Mouse (Mus musculus): ENCODE results near the gene Lrmda.

Gene Lrmda

DNA sequence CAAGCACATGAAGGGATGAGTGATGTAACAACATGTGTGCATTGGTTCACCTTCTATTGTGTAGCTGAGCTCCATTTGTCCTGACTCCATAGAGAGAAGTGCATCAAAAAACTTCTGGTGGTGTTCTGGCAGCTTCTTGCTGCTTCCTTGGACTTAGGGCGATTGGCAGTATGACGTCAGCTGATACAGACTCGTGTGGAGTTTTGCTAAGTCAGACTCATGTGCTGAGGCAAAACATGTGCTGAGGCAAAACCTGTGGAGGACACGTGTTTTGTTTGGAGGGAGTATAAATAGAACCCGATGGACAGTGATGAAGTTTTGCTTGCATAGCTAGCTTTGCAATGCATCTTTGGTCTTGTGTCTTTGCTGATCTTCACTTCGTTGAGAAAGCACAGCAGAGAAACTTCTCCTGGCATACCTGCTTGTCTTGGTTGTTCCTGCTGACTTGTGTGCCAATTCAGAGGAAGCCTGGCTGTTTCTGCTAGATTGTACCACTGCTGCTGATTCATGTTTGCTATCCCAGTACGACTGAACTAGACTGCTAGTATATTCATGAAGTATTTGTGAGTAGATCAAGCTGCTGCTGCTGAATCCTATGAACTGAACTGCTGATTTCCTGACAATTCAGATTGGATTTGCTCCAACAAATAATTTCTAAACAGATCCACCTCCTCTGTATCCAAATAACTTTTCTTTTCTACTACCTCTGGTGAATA, 208.9 kb downstream of the Lrmda start:
- no peak for DNase-seq (ENCODE audit: low spot score in 2 of 2)

DNA sequence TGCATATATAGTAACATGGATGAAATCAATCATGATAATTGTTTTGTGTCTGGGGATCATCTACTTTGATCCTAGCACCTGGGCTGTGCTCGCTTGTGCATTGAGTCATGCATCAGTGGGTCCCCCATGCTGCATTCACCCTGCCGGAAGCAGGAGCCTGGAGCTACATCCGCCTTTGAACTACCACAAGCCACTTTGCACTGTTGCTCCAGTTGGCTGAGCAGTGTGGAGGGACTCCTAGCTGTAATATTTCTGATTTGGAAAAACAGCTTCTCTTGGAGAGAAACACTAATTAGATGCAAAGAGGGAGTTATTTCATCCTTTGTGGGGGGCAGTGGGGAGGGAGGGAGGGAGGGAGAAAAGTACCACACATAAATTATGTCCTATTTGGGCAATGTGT, 220.8 kb downstream of the Lrmda start:
- no peak for DNase-seq (ENCODE audit: low spot score in 2 of 2)

DNA sequence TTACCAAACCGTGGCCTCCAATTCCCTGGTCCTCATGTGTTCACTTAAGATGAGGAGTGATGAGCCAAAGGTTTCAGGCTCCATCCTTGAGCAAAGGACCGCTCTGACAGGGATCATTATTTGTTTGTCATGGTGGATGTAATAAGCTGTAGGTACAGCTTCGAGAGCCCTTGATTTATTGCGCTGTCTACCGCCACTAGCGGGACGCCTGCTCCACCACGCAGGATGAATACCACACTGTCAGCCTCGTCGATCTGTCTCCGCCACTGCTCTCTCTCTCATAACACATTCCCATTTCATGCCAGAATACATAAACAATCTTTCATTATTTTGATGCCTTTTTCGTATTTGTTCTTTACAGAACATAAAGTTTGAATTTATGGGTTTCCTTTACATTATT, 235.9 kb downstream of the Lrmda start:
- DNase-seq (ENCODE audit: low spot score in 2 of 2) = no peak

DNA sequence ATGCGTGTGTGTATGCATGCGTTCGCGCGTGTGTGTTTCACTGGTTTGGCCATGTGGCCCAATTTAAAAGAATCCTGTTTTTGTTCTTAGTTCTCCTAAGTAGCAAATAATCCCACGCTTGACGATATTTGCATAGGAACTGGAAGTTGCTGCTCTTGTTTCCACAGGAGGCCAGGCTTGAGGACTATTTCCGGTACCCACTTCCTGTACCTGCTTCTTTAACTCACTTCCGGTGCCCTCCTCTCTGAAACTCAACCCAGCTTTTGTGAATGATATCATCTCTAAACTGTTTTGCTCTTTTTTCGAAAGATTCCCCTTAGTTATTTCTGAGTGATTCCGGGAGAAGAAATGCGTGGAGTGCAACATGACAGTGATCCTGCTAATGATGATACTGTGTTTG, 236.8 kb downstream of the Lrmda start:
- DNase-seq (ENCODE audit: low spot score in 2 of 2) = no peak

DNA sequence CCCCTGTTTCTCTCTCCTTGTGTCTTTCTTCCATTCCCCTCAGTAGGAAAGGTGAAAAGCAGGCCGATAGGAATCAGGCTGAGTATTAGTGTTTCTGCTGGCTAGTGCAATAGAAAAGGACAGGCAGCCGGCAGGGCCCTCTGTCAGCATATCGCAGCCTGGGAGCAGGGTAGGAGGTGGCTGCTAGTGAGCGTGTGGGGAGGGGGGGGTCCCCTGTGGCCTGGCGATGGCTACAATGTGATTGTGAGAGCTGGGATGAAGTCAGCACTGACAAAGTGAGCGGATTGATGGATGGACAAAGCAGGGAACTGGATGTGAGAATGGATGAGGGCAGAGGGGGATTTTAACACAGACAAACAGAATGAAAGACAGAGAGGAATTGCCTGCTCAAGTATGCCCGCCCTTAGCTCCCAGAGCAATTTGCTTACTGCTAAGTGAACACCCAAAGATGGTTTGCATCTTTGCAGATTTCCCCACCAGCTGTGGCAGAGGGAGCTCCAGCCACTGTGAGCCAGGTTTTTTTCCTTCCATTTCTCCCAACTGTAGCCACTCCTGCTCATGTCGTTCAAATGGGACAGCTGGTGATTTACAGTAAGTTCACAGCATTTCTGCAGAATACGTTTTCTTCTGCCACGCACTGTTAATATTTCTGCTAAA, 240.0 kb downstream of the Lrmda start:
- DNase-seq (ENCODE audit: low spot score in 2 of 2) = no peak

DNA sequence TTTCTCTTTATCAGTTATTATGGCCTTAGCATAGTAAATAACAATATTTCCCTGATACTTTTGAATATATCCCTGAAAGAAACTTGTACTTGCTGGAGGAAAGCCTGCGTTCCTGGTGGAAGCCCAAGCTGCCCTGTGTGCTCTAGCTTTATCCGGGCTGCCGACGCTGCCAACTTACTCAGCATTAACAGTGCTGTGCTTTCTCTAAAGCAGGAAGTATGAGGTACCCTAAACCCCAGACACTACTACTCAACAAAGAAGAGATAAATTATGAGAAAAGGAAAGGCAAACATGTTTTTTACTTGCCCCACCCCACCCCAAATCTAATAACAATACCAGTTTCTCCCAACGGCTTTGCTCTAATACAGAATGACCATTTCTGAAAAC, 240.5 kb downstream of the Lrmda start:
- DNase-seq (ENCODE audit: low spot score in 2 of 2) = no peak

DNA sequence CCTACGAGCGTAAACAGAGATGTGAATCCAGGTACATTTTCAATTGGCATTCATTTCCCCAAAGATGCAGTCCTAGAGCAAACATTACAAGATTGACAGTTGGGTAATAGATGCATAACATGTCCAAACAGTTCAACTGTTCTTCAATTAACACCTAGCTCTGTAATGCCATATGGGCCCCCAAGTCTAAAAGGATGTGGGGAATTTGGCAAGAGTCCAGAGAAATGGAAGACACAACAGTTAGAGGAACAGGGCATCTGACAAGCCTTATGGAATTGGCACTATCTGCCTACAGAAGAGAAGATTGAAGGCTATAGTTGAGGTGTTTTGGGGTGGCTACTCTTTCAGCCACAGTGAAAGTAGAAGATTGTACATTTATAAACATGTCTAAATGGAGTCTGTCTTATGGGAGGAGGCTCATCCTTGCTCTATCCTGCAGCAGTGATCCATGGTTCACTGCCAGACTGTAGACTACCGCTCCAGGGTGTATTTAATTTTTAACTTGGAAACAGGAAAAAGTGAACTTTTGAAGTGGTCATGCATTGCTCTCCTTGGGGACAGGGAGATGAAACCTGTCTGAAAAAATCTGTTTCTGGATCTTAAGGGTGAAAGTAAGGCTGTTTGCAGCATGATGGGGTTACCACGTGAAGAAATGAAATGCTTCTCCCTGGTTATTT, 245.9 kb downstream of the Lrmda start:
- no peak for DNase-seq (ENCODE audit: low spot score in 2 of 2)

DNA sequence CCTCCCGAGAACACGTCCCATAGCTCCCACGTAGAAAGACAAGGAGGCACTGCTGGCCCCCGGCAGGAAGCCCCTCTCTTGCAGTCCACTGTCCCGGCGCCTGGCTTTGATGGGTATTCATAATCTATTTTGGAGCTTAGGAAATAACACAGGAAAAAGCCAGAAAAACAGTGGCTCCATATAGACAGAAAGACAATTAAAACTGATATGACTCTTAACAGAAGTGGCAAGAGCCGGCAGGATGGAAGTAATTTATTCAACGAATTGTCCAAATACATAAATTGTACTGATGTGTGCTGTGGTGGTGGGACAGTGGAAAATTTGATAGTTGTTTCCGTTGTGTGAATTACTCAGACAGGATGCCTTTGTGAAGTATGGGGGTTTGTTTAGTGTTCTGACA, 250.3 kb downstream of the Lrmda start:
- DNase-seq (ENCODE audit: low spot score in 2 of 2) = no peak

DNA sequence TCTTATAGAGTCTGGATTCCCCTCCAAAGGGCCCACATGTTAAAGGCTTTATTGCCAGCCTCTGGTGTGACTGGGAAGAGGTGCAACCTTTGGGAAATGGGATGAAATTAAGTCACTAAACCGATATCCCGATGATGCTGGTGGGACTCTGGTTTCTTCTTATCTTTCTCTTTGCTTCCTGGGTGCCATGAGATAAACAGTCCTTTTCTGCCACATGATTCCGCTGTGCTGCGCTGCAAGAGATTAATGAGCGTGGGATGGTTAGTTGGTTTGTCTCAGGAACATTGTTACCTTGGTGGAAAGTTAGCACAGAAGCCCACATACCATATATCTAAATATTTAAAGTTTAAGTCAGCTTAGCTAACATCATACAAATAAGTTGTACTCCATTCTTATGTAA, 258.5 kb downstream of the Lrmda start:
- DNase-seq (ENCODE audit: low spot score in 2 of 2) = no peak

DNA sequence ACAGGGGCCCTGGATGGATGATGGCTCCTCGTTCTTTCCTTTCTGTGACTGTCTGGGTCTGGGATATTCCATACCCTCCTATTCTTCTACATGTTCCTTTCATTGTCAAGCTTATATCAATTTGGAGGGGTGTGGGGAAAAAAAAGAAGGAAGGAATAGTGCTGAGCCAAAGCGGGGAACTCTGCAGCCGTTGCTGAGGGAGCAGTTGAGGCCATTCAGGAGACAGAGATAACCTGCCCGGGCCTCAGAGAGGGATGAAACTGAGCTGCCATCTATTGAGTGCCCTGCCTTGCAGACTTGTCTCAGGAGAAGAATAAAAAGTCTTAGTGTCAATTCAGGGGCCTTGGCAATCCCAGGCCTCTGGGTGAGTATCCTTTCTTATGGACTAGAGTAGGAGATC, 260.1 kb downstream of the Lrmda start:
- no peak for DNase-seq (ENCODE audit: low spot score in 2 of 2)

DNA sequence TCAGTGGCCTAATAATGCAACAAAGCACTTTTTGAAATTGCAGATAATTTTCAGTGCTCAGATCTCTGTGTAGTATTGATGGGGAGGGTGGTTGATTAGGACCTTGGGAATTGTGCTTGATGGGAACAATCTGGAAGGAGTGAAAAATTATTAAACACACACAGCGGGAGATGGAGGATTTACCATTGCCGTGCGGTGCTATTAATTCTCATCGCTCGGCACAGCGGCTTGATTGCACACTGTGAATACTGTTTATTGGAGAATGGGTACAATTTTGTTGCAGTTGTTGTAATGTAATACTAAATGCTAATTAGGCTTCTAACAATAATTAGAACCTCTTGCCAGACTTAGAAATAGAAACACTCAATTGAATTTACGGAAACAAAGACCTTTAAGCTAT, 262.1 kb downstream of the Lrmda start:
- no peak for DNase-seq (ENCODE audit: low spot score in 2 of 2)

DNA sequence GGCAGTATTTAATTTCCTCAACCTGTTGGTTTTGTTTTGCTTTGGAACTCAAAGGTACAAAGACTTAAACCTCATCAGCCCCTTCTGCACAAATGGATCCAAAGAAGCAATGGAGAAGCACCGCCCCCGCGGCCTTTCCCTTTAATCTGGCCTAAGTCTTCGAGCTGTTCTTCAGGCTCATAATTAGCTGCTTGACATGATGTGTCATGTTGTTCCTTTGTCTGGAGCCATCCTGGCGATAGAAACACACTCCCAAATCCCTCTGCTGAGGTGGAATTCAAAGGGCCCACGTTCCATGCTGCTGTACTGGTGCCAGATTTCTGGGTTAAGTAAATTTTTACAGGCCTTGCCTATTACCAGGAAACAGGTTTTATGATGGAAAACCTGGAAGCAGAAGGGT, 263.3 kb downstream of the Lrmda start:
- DNase-seq (ENCODE audit: low spot score in 2 of 2) = no peak

DNA sequence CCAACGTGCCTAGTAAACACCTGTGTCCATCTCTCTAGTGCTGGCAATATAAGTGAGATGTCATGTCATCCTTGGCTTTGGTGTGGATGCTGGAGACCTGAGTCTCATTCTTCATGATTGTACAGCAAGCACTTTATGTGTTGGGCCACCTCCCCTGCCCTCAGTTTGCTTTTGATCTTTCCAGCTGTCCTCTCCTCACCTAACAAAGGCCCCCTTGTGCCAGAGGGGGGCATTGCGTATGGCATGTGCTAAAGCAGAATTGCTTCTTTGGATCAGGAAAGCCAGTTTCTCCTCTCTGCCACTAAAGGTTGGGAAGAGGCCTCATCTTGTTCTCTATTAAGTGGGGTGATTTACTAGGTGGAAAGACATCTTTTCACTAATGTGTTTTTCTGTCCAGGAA, 264.2 kb downstream of the Lrmda start:
- DNase-seq (ENCODE audit: low spot score in 2 of 2) = no peak

DNA sequence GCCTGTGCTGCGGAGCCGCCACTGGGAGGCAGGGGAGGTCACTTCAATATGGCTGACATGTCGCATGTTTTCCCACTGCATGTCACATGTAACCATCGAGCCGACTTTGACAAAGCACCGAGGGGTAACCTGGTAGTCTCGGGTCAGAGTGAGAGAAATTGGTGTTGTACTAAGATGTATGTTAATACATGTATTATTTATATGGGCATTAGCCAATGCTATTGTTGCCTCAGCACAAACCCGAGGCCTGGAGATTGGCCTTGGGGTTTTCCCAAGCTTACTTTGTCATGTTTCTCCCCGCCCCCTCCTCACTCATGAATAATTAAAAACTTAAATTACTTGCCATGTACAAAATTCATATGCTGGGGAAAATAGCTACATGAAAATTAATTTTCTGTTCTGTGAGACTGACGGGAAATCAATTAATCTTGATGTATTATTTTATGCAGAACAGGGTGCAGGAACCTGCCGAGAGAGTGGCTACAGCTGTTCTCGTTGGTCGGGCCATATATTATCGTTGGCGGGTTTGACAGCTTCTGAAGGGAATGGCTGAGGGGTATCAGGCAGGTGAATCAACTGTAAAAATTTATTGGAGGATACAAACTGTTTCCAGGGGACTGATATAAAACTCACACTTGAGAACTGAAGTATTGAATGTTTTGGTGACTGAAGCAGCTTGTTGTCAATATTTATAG, 265.5 kb downstream of the Lrmda start:
- DNase-seq (ENCODE audit: low spot score in 2 of 2) = no peak

DNA sequence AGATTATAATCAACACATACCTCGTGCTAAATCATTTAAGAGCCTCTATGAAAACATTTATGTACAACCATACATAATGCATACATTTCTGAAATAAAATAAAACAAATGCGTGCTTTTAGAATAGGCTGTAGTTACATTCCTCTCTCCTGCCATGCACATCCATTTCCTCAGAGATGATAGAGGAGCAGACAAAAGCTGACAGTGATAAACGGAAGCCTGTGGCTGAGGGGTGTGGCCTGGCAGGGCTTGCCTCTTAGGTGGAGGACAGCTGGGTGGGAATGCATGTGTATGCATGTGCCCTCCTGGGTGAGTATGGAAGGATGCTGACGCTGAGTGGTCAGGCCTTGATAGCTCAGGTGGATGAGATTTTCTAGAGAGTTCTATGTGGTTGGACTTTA, 266.3 kb downstream of the Lrmda start:
- DNase-seq (ENCODE audit: low spot score in 2 of 2) = no peak

DNA sequence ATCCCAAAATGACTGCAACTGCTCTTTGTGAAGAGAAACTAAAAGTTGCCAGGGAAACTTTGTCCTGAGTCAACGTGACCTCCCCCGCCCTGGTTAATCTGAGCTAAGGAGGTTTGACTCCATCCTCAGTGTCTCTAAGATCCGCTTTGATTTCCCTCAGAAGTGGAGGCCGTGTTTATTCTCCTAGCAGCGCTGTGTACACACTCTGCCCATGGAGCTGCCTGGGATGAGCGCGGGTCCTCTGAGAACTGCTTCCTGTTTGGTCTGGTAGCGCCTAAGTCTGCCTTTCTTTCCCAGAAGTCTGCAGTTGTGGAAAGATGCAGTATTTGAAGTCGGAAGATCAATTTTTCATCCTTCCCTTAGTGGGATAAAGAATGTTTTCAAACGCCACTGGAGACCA, 268.7 kb downstream of the Lrmda start:
- no peak for DNase-seq (ENCODE audit: low spot score in 2 of 2)

DNA sequence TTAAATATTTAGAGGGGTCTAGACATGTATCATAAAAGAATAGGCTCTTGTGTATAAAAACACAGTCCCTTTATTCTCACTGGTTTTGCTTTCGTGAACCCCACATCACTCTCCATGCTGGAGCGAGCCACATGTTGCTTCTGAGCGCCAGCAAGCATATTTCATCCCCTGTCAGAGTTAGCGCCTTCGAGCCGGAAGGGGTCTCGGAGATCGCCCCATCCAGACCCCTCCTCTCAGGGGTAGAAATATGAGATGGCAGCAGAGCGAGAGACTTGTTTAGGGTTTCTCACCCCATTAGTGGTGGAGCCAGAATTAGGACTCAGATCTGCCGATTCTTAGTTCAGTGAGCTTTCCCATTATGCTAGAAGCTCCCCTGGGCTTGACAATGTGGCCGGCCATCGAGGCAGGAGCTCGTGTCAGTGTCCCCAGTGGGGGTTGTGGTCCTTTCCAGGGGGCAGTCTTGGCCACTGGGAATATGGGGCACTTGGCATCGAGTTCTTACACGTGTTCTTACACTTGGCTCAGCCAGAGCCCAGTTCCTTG, 269.9 kb downstream of the Lrmda start:
- no peak for DNase-seq (ENCODE audit: low spot score in 2 of 2)

DNA sequence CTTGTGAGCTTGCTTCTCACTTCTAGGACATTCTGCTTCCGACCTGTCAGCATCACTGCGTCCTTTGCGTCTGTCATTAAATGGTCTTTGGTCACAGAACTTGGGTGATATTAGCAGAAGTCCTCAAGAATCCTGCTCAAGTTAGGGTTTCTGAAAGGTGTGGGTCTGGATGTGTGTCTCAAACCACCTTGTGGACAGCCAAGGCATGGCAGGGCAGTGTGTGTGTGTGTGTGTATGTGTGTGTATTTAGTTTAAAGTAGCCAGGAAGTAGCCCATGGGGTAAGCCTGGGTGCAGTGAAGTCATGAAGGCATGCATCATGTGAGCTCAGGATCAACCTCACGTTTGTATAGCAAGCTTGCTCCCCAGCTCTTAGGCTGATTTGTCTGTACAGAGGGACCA, 274.9 kb downstream of the Lrmda start:
- no peak for DNase-seq (ENCODE audit: low spot score in 2 of 2)

DNA sequence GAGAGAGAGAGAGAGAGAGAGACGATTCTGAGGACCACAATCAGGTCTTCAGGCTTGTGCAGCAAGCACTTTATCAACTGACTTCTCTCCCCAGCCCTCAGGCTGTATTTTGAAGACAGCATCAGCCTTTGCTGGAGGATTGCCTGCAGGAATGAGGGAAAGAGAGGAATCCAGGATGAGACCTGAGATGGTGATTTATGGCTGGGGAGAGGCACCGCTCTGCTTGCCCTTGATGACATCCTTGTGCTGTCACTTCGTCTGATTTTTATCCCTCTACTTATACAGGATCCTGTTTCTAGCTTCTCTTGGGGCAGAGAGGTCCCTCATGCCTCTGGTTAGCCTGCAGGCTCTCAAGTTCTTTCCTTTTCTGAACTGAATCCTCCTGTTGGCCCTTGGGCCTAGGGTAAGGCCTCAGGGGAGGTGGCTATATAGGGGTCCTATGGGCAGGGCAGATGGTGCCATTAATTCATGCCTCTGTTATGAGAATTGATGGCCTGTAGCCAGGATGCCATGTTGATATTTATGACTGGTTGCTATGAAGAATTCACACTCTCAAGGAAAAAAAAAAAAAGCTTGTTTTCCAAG, 277.2 kb downstream of the Lrmda start:
- DNase-seq (ENCODE audit: low spot score in 2 of 2) = no peak

DNA sequence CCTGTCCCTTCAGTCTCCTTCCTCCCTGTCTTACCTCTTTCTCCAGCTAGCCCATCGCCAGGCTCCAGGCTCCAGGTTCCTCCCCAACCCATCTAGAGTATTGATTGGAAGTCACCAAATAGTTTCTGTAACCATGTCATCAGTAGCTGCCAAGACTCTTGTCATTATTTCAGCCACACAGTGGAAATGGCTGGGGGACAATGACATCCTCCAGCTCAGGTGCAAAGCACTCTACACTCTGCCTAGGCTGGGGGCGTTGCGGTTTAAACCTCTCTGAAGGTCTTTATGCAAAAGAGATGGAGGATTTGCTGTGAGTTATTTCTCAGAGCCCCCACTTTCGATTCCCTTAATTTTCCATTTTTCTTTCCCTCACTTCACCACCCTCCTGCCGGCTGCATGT, 287.2 kb downstream of the Lrmda start:
- DNase-seq (ENCODE audit: low spot score in 2 of 2) = no peak

DNA sequence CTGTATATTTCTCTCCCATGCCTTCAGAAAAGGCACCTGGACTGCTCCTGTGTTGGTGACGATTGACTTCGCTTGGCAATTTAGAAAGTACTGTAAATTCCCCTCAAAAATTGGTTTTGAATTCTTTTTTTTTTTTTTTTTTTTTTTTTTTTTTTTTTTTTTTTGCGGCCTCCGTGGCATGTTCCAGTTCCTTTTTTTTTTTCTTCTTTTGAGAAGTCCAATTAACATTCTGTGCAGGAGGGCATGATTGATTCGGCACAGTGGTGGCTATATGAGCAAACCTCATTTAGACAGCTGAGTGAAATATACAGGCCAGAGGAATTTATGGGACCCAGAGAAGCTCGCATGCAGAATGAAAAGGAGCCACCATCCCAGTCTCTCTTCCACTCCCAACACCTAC, 288.5 kb downstream of the Lrmda start:
- no peak for DNase-seq (ENCODE audit: low spot score in 2 of 2)

DNA sequence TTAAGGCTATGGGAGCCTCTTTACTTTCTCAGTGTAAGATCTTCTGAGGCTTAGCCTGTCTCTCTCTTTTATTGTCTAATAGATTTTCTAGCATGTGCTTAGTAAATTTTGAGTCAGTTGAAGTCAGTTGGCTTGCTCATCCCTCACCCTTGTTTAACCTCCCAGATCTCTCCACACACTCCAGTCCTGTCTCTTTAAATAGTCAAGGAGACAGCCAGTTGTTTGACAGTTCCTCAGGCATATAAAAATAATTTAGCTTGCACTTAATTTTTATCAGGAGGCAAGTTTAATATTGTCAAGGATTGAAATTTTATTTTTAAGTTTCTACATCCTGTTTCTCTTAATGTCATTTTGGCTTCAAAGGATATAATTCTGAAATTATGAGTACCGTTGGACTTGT, 303.5 kb downstream of the Lrmda start:
- no peak for DNase-seq (ENCODE audit: low spot score in 2 of 2)

All from spleen, postnatal 36 days (tissue).